11 mouse cellular contexts compared by ENCODE assay signal in genomic region chr1:132372354-132372753, GRCm38 (mm10). TPM values are rescaled to one million over a fixed set of nuclear protein-coding genes. Genes with fewer than 3 reads are reported as not detected.
DNase-seq lines count a peak whose midpoint lies in the region; ATAC-seq and TF ChIP-seq lines count a peak whose summit lies in the region.
"Had no signal": no experiment of that assay in that cellular context is flagged by ENCODE, and none has a peak within 500 bp of the region (broad histone marks: within the 10 kb centered on the region; RNA-seq: fewer than 3 reads in every experiment).

No protein-coding gene starts in this region.

- H3K27ac ChIP-seq in heart, adult 2 months, result peak overlapping the region; percentile 64; the same call in 1 of the 2 replicates
- no peak overlapping the region for H3K27ac ChIP-seq in limb, embryonic 12.5 days
- H3K27ac ChIP-seq in limb, embryonic 10.5 days, result no peak overlapping the region
- peak overlapping the region; percentile 51 for H3K27ac ChIP-seq in hindbrain, embryonic 14.5 days
- H3K27ac ChIP-seq in midbrain, postnatal 0 days (ENCODE audit: low read depth, low read length), result peak overlapping the region; percentile 26; the same call in 1 of the 2 replicates

- no peaks in the 10 kb centered on the region for H3K79me2 ChIP-seq in heart, adult 2 months (replicated peaks; ENCODE audit: control insufficient read depth, insufficient read depth, low read length)

- 86% methylated on average over 5 of the region's 5 CpGs for WGBS in heart, adult 2 months
- 86% methylated on average over 5 of the region's 5 CpGs for WGBS in limb, embryonic 12.5 days
- WGBS in limb, embryonic 10.5 days, result 87% methylated on average over 5 of the region's 5 CpGs
- WGBS in hindbrain, embryonic 14.5 days, result 53% methylated on average over 5 of the region's 5 CpGs
- WGBS in midbrain, postnatal 0 days, result 46% methylated on average over 5 of the region's 5 CpGs

- ATAC-seq in limb, embryonic 12.5 days (ENCODE audit: insufficient number of reproducible peaks, insufficient read depth, low FRiP score, low TSS enrichment, low read depth), result no peak
- no peak for ATAC-seq in hindbrain, embryonic 14.5 days (ENCODE audit: low FRiP score)
- ATAC-seq in midbrain, postnatal 0 days (ENCODE audit: low FRiP score), result no peak

- H3K4me1 ChIP-seq in heart, adult 2 months (ENCODE audit: control insufficient read depth, insufficient read depth, low read length), result peaks cover 47% of the 10 kb centered on the region
- peaks cover 34% of the 10 kb centered on the region for H3K4me1 ChIP-seq in limb, embryonic 12.5 days (replicated peaks)
- peaks cover 36% of the 10 kb centered on the region for H3K4me1 ChIP-seq in limb, embryonic 10.5 days
- peaks cover 57% of the 10 kb centered on the region for H3K4me1 ChIP-seq in hindbrain, embryonic 14.5 days (replicated peaks; ENCODE audit: control insufficient read depth, insufficient read depth, low read length)
- 0 out of 2 replicates have a peak, but pooled peaks cover 16% of the 10 kb centered on the region for H3K4me1 ChIP-seq in midbrain, postnatal 0 days (ENCODE audit: insufficient read depth, low read length)

- no peak overlapping the region for H3K9ac ChIP-seq in heart, adult 2 months (ENCODE audit: low read depth, low read length)
- 0 out of 2 replicates have a peak overlapping the region, but pooled peaks have one; percentile 23 for H3K9ac ChIP-seq in limb, embryonic 12.5 days (replicated peaks)
- peak overlapping the region; percentile 28; the same call in 1 of the 2 replicates for H3K9ac ChIP-seq in hindbrain, embryonic 14.5 days
- H3K9ac ChIP-seq in midbrain, postnatal 0 days (replicated peaks; ENCODE audit: low read length, poor library complexity, severe bottlenecking), result no peak overlapping the region; the same call in 1 of the 2 replicates

- no peaks in the 10 kb centered on the region for H3K9me3 ChIP-seq in limb, embryonic 12.5 days
- H3K9me3 ChIP-seq in limb, embryonic 10.5 days (replicated peaks), result no peaks in the 10 kb centered on the region
- no peaks in the 10 kb centered on the region for H3K9me3 ChIP-seq in hindbrain, embryonic 14.5 days (ENCODE audit: control insufficient read depth, low read length)
- H3K9me3 ChIP-seq in midbrain, postnatal 0 days (ENCODE audit: low read length), result no peaks in the 10 kb centered on the region

- DNase-seq in heart, adult 2 months, result no peak
- no peak for DNase-seq in heart, postnatal 4 days
- no peak for DNase-seq in limb, embryonic 10.5 days (ENCODE audit: low spot score)
- no peak for DNase-seq in hindbrain, embryonic 14.5 days (ENCODE audit: low spot score)
- no peak for DNase-seq in midbrain, postnatal 0 days (ENCODE audit: low spot score)
- DNase-seq in cerebellum, adult 11-12 months, result no peak
- no peak for DNase-seq in cerebellum, postnatal 10 days
- DNase-seq: adrenal gland, adult 2 months; cerebellum, adult 8-10 months; lung, postnatal 10 days had no signal

- peaks cover 13% of the 10 kb centered on the region for H3K36me3 ChIP-seq in heart, adult 2 months (ENCODE audit: control insufficient read depth, insufficient read depth, low read length)
- peaks cover 43% of the 10 kb centered on the region for H3K36me3 ChIP-seq in limb, embryonic 12.5 days
- H3K36me3 ChIP-seq in limb, embryonic 10.5 days, result peaks cover 64% of the 10 kb centered on the region
- 0 out of 2 replicates have a peak, but pooled peaks cover 1% of the 10 kb centered on the region for H3K36me3 ChIP-seq in hindbrain, embryonic 14.5 days (replicated peaks; ENCODE audit: control insufficient read depth, insufficient read depth)
- peaks cover 7% of the 10 kb centered on the region for H3K36me3 ChIP-seq in midbrain, postnatal 0 days (ENCODE audit: insufficient read depth, low read length)

- no peak for TF ChIP-seq EP300 in heart, adult 2 months (IDR thresholded peaks at IDR 0.05; ENCODE audit: insufficient read depth, low read depth, low read length)

- no peak for TF ChIP-seq CTCF in heart, adult 2 months (IDR thresholded peaks at IDR 0.05)
- peak; percentile 32; the same call in 1 of the 2 replicates for TF ChIP-seq CTCF in midbrain, postnatal 0 days (IDR thresholded peaks at IDR 0.05)

- no peak overlapping the region for H3K4me2 ChIP-seq in limb, embryonic 12.5 days
- H3K4me2 ChIP-seq in hindbrain, embryonic 14.5 days (replicated peaks), result no peak overlapping the region
- H3K4me2 ChIP-seq in midbrain, postnatal 0 days (ENCODE audit: low read depth, low read length, poor library complexity, severe bottlenecking), result no peak overlapping the region

- H3K4me3 ChIP-seq in heart, adult 2 months, result no peak overlapping the region
- H3K4me3 ChIP-seq in limb, embryonic 12.5 days (replicated peaks), result no peak overlapping the region
- no peak overlapping the region for H3K4me3 ChIP-seq in limb, embryonic 10.5 days
- H3K4me3 ChIP-seq in hindbrain, embryonic 14.5 days (replicated peaks; ENCODE audit: low read length), result no peak overlapping the region
- no peak overlapping the region for H3K4me3 ChIP-seq in midbrain, postnatal 0 days (ENCODE audit: low read depth, low read length)

- H3K27me3 ChIP-seq in heart, adult 2 months (ENCODE audit: control insufficient read depth, insufficient read depth, low read length), result no peaks in the 10 kb centered on the region
- H3K27me3 ChIP-seq in limb, embryonic 12.5 days, result no peaks in the 10 kb centered on the region
- no peaks in the 10 kb centered on the region for H3K27me3 ChIP-seq in limb, embryonic 10.5 days (ENCODE audit: low read depth, poor library complexity, severe bottlenecking)
- no peaks in the 10 kb centered on the region for H3K27me3 ChIP-seq in hindbrain, embryonic 14.5 days (ENCODE audit: control insufficient read depth, insufficient read depth, low read length)
- no peaks in the 10 kb centered on the region for H3K27me3 ChIP-seq in midbrain, postnatal 0 days (ENCODE audit: insufficient read depth, low read length)

- intact Hi-C loops in heart, adult 2 months (cut with DNase I), result no loop called here

- TF ChIP-seq POLR2A in heart, adult 2 months (IDR thresholded peaks at IDR 0.05; ENCODE audit: insufficient read depth, low read depth, low read length), result no peak

RNA-seq across cellular contexts. Expression of gene Tmcc2, which starts 18.7 kb away (rescaled TPM):
- 10 to 100 TPM; 21.9 to 25.4 TPM for total RNA-seq in heart, adult 2 months (2021)
- 17.5 and 19.4 TPM in 2 replicates for polyA plus RNA-seq in heart, adult 2 months (2012; rRNA removed)
- total RNA-seq in heart, postnatal 4 days (2021), result 10 to 100 TPM; 17.0 to 17.5 TPM
- 17.7 and 19.0 TPM in 2 replicates for polyA plus RNA-seq in limb, embryonic 12.5 days (2016; fragmentation: Nextera tagmentation; extraction: Ambion mirVana)
- polyA plus RNA-seq in limb, embryonic 10.5 days (2016; fragmentation: Nextera tagmentation; extraction: Ambion mirVana), result 7.6 and 8.0 TPM in 2 replicates
- 31.0 and 33.9 TPM in 2 replicates for polyA plus RNA-seq in hindbrain, embryonic 14.5 days (2014; fragmentation: Nextera tagmentation; extraction: Ambion mirVana)
- total RNA-seq in midbrain, postnatal 0 days (2014; rRNA removed), result 115 and 152 TPM in 2 replicates
- 35.4 and 36.3 TPM in 2 replicates for polyA plus RNA-seq in midbrain, postnatal 0 days (2015; fragmentation: Nextera tagmentation; extraction: Ambion mirVana)

RNA-seq across cellular contexts. Expression of gene Dstyk, which starts 45.0 kb away (rescaled TPM):
- total RNA-seq in heart, adult 2 months (2021), result 10 to 100 TPM; 14.6 to 16.0 TPM
- 8.9 and 24.1 TPM in 2 replicates for polyA plus RNA-seq in heart, adult 2 months (2012; rRNA removed)
- total RNA-seq in heart, postnatal 4 days (2021), result 10 to 100 TPM; 16.9 to 17.3 TPM
- polyA plus RNA-seq in limb, embryonic 12.5 days (2016; fragmentation: Nextera tagmentation; extraction: Ambion mirVana), result 21.2 and 21.3 TPM in 2 replicates
- 13.3 and 15.9 TPM in 2 replicates for polyA plus RNA-seq in limb, embryonic 10.5 days (2016; fragmentation: Nextera tagmentation; extraction: Ambion mirVana)
- polyA plus RNA-seq in hindbrain, embryonic 14.5 days (2014; fragmentation: Nextera tagmentation; extraction: Ambion mirVana), result 10.0 and 10.4 TPM in 2 replicates
- 14.6 and 21.2 TPM in 2 replicates for total RNA-seq in midbrain, postnatal 0 days (2014; rRNA removed)
- polyA plus RNA-seq in midbrain, postnatal 0 days (2015; fragmentation: Nextera tagmentation; extraction: Ambion mirVana), result 5.4 and 5.6 TPM in 2 replicates

RNA-seq across cellular contexts. Expression of gene Nuak2, which starts 56.4 kb away (rescaled TPM):
- total RNA-seq in heart, adult 2 months (2021), result 1 to 10 TPM; 4.1 to 4.3 TPM
- 2.8 and 4.0 TPM in 2 replicates for polyA plus RNA-seq in heart, adult 2 months (2012; rRNA removed)
- 1 to 10 TPM; 5.3 to 5.8 TPM for total RNA-seq in heart, postnatal 4 days (2021)
- 0.63 and 0.95 TPM in 2 replicates for polyA plus RNA-seq in limb, embryonic 12.5 days (2016; fragmentation: Nextera tagmentation; extraction: Ambion mirVana)
- polyA plus RNA-seq in limb, embryonic 10.5 days (2016; fragmentation: Nextera tagmentation; extraction: Ambion mirVana), result 0.84 and 0.92 TPM in 2 replicates
- 10.7 and 14.0 TPM in 2 replicates for polyA plus RNA-seq in hindbrain, embryonic 14.5 days (2014; fragmentation: Nextera tagmentation; extraction: Ambion mirVana)
- 7.0 and 7.1 TPM in 2 replicates for total RNA-seq in midbrain, postnatal 0 days (2014; rRNA removed)
- 9.9 TPM in 2 replicates for polyA plus RNA-seq in midbrain, postnatal 0 days (2015; fragmentation: Nextera tagmentation; extraction: Ambion mirVana)

Comparison
In these comparisons a context has a peak if more than half of its experiments do, and no peak if none do; other contexts are left out.
1. H3K27ac ChIP-seq: peak in heart, adult 2 months (single experiment), hindbrain, embryonic 14.5 days (single experiment) and midbrain, postnatal 0 days (single experiment); none in limb, embryonic 12.5 days (single experiment) and limb, embryonic 10.5 days (single experiment).
2. H3K9ac ChIP-seq: peak in limb, embryonic 12.5 days (single experiment) and hindbrain, embryonic 14.5 days (single experiment); none in heart, adult 2 months (single experiment) and midbrain, postnatal 0 days (single experiment).